Mouse (Mus musculus): Measurements from ENCODE around the gene Nr4a3.

- TF ChIP-seq CHD1 (IDR thresholded peaks at IDR 0.05; ENCODE audit: low read depth, low read length) (no peak), MEF2A (IDR thresholded peaks at IDR 0.05; ENCODE audit: extremely low read depth, insufficient replicate concordance, low read depth, low read length, poor library complexity, severe bottlenecking) (no peak), POLR2A (IDR thresholded peaks at IDR 0.05; ENCODE audit: control insufficient read depth in 1 of 2, insufficient read depth in 1 of 2, low read depth in 1 of 2, low read length in 2 of 2, poor library complexity in 1 of 2) (no peak), ZC3H11A (IDR thresholded peaks at IDR 0.05; ENCODE audit: low read depth, low read length) (no peak), TAL1 (IDR thresholded peaks at IDR 0.05; ENCODE audit: low read length) (no peak), CHD2 (IDR thresholded peaks at IDR 0.05; ENCODE audit: low read length) (no peak), JUND (IDR thresholded peaks at IDR 0.05; ENCODE audit: low read depth, low read length) (no peak), CTCF (IDR thresholded peaks at IDR 0.05 in 2 of 3, conservative IDR thresholded peaks at IDR 0.05 in 1 of 3; ENCODE audit: control insufficient read depth in 1 of 3, insufficient read depth in 1 of 3, low read depth in 2 of 3, low read length in 3 of 3, poor library complexity in 1 of 3, severe bottlenecking in 1 of 3) (no peak)
Observed at GRCm38 (mm10) chr4:48093221-48093620, 48.3 kb downstream of the Nr4a3 start.

Data from MEL (cell line).